Mouse (Mus musculus): ENCODE measurements around the gene Dnaic1. TPM values are rescaled to one million over a fixed set of nuclear protein-coding genes. Genes with fewer than 3 reads are reported as not detected.
A peak's percentile ranks its signal among the peaks of the same experiment; 100 is the strongest.

The Dnaic1 gene
- polyA plus RNA-seq, 1 experiment = 0.96 TPM

DNA sequence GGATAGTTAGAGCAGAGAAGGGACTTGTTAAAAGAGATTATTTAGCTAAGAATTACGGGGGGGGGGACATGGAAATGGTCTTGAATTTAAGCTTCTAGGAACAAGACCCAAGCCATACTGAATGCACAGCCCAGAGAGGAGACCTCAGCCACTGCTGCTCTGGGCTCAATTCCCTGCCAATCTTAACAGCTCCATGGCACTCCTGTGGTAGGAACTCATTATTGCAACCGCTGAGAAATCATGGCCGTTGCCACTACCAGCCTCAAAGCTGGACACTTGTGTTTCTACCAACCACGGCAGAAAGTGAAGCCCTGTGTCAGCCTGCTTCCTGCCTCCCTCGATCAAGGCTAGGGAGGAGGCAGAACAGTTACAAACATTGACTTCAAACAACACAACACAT, 75.9 kb downstream of the Dnaic1 start:
- Histone ChIP-seq H3K27ac (ENCODE audit: control insufficient read depth, insufficient read depth, low read length) (no peak overlapping the region), H3K4me3 (ENCODE audit: control insufficient read depth, insufficient read depth, low read length) (no peak overlapping the region), H3K4me1 (replicated peaks; ENCODE audit: control insufficient read depth, insufficient read depth, low read length) (no peaks in the 10 kb centered on the region), H3K27me3 (ENCODE audit: control insufficient read depth, insufficient read depth, low read length) (no peaks in the 10 kb centered on the region), H3K36me3 (ENCODE audit: control insufficient read depth, insufficient read depth, low read length) (no peaks in the 10 kb centered on the region)
- TF ChIP-seq CTCF (IDR thresholded peaks at IDR 0.05; ENCODE audit: borderline replicate concordance, control insufficient read depth, extremely low read depth, insufficient read depth, low read length, poor library complexity) = no peak
- TF ChIP-seq POLR2A (IDR thresholded peaks at IDR 0.05; ENCODE audit: control insufficient read depth, extremely low read depth, insufficient read depth, low read length, poor library complexity) = no peak
- DNase-seq = no peak
- WGBS = 10% methylated on average over 5 of the region's 5 CpGs

DNA sequence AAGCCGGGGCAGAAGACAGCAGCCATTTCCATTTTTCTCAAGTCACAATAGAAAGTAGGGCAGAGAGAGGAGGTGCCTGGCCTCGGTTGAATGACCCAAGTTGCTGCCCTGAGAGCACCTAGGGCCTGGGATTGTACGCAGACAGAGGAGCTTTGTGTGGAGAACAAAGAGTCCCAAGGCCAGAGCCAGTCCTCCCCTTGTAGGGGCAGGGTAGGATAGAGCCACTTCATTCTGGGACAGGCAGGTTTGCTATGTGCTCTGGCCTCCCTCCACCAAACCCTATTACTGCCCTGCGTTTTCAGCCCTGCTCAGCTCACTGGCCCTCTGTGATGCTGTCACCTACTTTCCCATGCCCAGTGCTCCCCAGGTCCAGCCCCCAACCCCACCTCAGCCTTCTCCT, 78.6 kb downstream of the Dnaic1 start:
- no peaks in the 10 kb centered on the region for H3K27me3 ChIP-seq (ENCODE audit: control insufficient read depth, insufficient read depth, low read length)
- no peak overlapping the region for H3K4me3 ChIP-seq (ENCODE audit: control insufficient read depth, insufficient read depth, low read length)
- no peak overlapping the region for H3K27ac ChIP-seq (ENCODE audit: control insufficient read depth, insufficient read depth, low read length)
- DNase-seq = no peak
- H3K4me1 ChIP-seq (replicated peaks; ENCODE audit: control insufficient read depth, insufficient read depth, low read length) = no peaks in the 10 kb centered on the region
- TF ChIP-seq CTCF (IDR thresholded peaks at IDR 0.05; ENCODE audit: borderline replicate concordance, control insufficient read depth, extremely low read depth, insufficient read depth, low read length, poor library complexity) (no peak), POLR2A (IDR thresholded peaks at IDR 0.05; ENCODE audit: control insufficient read depth, extremely low read depth, insufficient read depth, low read length, poor library complexity) (no peak)
- 85% methylated on average over 4 of the region's 4 CpGs for WGBS
- H3K36me3 ChIP-seq (ENCODE audit: control insufficient read depth, insufficient read depth, low read length) = no peaks in the 10 kb centered on the region

DNA sequence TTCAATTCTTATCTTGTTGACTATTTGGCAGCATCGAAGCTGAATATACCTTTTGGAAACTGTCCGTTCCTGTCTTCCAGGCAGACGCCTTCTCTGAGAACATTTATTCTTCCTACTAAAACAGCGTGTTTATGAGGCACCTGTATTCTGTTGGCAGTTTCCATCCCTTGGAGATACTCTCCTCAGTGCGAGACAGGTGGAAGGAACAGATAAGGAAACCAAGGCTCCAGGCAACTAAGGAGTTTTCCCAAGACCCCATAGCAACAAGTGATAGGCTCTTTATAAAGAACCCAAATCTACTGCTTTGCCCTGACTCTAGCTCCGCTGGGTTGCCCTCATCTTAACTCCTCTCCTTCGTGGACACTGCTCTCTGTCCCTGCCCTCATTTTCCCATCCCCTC, 79.1 kb downstream of the Dnaic1 start:
- TF ChIP-seq CTCF (IDR thresholded peaks at IDR 0.05; ENCODE audit: borderline replicate concordance, control insufficient read depth, extremely low read depth, insufficient read depth, low read length, poor library complexity) = no peak
- no peak for TF ChIP-seq POLR2A (IDR thresholded peaks at IDR 0.05; ENCODE audit: control insufficient read depth, extremely low read depth, insufficient read depth, low read length, poor library complexity)
- 87% methylated on average over 7 of the region's 7 CpGs for WGBS
- no peak for DNase-seq
- no peak overlapping the region for H3K27ac ChIP-seq (ENCODE audit: control insufficient read depth, insufficient read depth, low read length)
- no peaks in the 10 kb centered on the region for H3K36me3 ChIP-seq (ENCODE audit: control insufficient read depth, insufficient read depth, low read length)
- H3K27me3 ChIP-seq (ENCODE audit: control insufficient read depth, insufficient read depth, low read length) = no peaks in the 10 kb centered on the region
- H3K4me3 ChIP-seq (ENCODE audit: control insufficient read depth, insufficient read depth, low read length) = no peak overlapping the region
- H3K4me1 ChIP-seq (replicated peaks; ENCODE audit: control insufficient read depth, insufficient read depth, low read length) = no peaks in the 10 kb centered on the region

DNA sequence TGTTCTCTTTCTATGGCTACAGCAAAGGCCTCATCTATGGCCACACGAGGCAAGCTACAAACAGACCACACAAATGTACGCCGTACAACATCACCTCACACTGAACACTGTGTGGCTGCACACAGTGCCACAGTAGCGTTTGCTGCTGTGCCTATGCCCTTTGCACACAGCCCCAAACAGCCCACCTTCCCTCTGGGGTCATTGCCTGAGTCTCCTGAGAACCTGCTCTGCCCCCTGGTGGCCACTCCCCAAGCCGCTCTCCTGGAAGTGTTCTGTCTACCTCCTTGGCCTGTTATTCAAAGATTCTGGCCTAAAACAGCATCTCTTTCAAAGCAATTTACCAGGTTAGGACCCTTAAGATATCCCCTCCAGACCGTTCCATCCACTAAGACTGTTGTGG, 83.7 kb downstream of the Dnaic1 start:
- WGBS = 59% methylated on average over 6 of the region's 6 CpGs
- Histone ChIP-seq H3K36me3 (ENCODE audit: control insufficient read depth, insufficient read depth, low read length) (no peaks in the 10 kb centered on the region), H3K27ac (ENCODE audit: control insufficient read depth, insufficient read depth, low read length) (no peak overlapping the region), H3K27me3 (ENCODE audit: control insufficient read depth, insufficient read depth, low read length) (no peaks in the 10 kb centered on the region), H3K4me1 (replicated peaks; ENCODE audit: control insufficient read depth, insufficient read depth, low read length) (no peaks in the 10 kb centered on the region), H3K4me3 (ENCODE audit: control insufficient read depth, insufficient read depth, low read length) (no peak overlapping the region)
- TF ChIP-seq CTCF (IDR thresholded peaks at IDR 0.05; ENCODE audit: borderline replicate concordance, control insufficient read depth, extremely low read depth, insufficient read depth, low read length, poor library complexity) (peak; percentile 78; the same call in 1 of the 2 replicates), POLR2A (IDR thresholded peaks at IDR 0.05; ENCODE audit: control insufficient read depth, extremely low read depth, insufficient read depth, low read length, poor library complexity) (no peak)
- peak; percentile 67 for DNase-seq

DNA sequence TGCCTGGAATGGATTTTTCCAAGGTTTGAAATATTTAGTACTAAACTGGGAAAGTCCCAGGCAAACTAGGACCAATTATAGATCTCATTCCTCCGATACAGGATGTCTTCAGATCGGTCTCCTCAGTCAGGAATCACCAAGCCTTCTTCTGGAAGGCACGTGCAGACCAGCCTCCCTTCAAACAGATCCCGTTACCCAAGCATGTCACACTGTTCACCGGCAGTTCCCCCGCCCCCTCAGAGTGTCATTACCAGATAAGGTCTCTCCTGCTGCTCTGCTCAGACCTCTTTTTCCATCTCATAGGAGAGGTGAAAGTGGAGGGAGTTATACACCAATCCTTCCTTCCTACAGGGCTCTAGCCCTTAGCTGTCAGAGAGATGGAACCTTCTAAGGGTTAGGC, 84.2 kb downstream of the Dnaic1 start:
- no peak for DNase-seq
- Histone ChIP-seq H3K27ac (ENCODE audit: control insufficient read depth, insufficient read depth, low read length) (no peak overlapping the region), H3K27me3 (ENCODE audit: control insufficient read depth, insufficient read depth, low read length) (no peaks in the 10 kb centered on the region), H3K4me1 (replicated peaks; ENCODE audit: control insufficient read depth, insufficient read depth, low read length) (no peaks in the 10 kb centered on the region), H3K36me3 (ENCODE audit: control insufficient read depth, insufficient read depth, low read length) (no peaks in the 10 kb centered on the region), H3K4me3 (ENCODE audit: control insufficient read depth, insufficient read depth, low read length) (no peak overlapping the region)
- TF ChIP-seq POLR2A (IDR thresholded peaks at IDR 0.05; ENCODE audit: control insufficient read depth, extremely low read depth, insufficient read depth, low read length, poor library complexity) = no peak
- no peak for TF ChIP-seq CTCF (IDR thresholded peaks at IDR 0.05; ENCODE audit: borderline replicate concordance, control insufficient read depth, extremely low read depth, insufficient read depth, low read length, poor library complexity)
- WGBS = 88% methylated on average over 6 of the region's 6 CpGs

DNA sequence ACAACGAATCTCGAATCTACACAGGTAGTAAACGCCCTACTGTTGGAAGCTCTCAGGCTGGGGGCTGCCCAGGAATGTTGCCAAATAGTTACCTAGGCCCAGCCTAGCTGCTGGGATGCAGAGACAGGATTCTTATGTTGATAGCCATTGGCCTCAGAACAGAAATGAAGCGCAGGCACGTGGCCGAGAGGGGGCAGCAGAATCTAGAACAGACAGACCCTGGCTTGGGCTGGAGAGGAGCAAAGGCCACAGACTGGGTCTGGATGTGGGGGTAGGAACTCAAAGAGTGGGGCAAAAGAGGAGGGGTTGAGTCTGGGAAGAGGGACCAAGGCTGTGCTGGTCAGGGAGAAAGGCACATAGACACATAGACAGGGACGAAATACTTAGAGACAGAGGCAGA, 84.6 kb downstream of the Dnaic1 start:
- H3K27me3 ChIP-seq (ENCODE audit: control insufficient read depth, insufficient read depth, low read length) = no peaks in the 10 kb centered on the region
- no peaks in the 10 kb centered on the region for H3K4me1 ChIP-seq (replicated peaks; ENCODE audit: control insufficient read depth, insufficient read depth, low read length)
- H3K27ac ChIP-seq (ENCODE audit: control insufficient read depth, insufficient read depth, low read length) = no peak overlapping the region
- no peaks in the 10 kb centered on the region for H3K36me3 ChIP-seq (ENCODE audit: control insufficient read depth, insufficient read depth, low read length)
- TF ChIP-seq CTCF (IDR thresholded peaks at IDR 0.05; ENCODE audit: borderline replicate concordance, control insufficient read depth, extremely low read depth, insufficient read depth, low read length, poor library complexity) = peak; percentile 39; the same call in 1 of the 2 replicates
- no peak for TF ChIP-seq POLR2A (IDR thresholded peaks at IDR 0.05; ENCODE audit: control insufficient read depth, extremely low read depth, insufficient read depth, low read length, poor library complexity)
- no peak overlapping the region for H3K4me3 ChIP-seq (ENCODE audit: control insufficient read depth, insufficient read depth, low read length)
- WGBS = 59% methylated on average over 7 of the region's 7 CpGs
- DNase-seq = peak; percentile 13

DNA sequence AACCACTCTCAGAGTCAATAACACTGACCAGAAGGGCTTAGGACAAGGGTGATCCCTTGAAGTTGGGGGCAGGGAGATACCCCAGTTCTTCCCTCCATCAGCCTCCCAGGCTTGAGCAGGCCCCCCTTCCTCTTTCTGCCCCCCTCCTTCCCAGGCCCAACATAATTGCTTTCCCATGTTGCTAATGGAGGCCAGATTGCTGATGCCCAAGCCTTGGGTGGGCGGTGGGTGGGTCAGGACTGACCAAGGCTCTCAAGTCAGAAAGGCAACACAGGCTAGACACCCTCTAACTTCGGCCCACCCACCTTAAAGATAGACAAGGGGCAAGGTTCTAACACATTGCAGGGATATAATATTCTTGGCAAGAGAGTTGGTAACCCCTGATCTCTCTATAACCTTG, 86.0 kb downstream of the Dnaic1 start:
- Histone ChIP-seq H3K4me3 (ENCODE audit: control insufficient read depth, insufficient read depth, low read length) (no peak overlapping the region), H3K4me1 (replicated peaks; ENCODE audit: control insufficient read depth, insufficient read depth, low read length) (no peaks in the 10 kb centered on the region), H3K27ac (ENCODE audit: control insufficient read depth, insufficient read depth, low read length) (no peak overlapping the region), H3K27me3 (ENCODE audit: control insufficient read depth, insufficient read depth, low read length) (no peaks in the 10 kb centered on the region), H3K36me3 (ENCODE audit: control insufficient read depth, insufficient read depth, low read length) (no peaks in the 10 kb centered on the region)
- WGBS = 89% methylated on average over 2 of the region's 2 CpGs
- TF ChIP-seq POLR2A (IDR thresholded peaks at IDR 0.05; ENCODE audit: control insufficient read depth, extremely low read depth, insufficient read depth, low read length, poor library complexity) (no peak), CTCF (IDR thresholded peaks at IDR 0.05; ENCODE audit: borderline replicate concordance, control insufficient read depth, extremely low read depth, insufficient read depth, low read length, poor library complexity) (no peak)
- no peak for DNase-seq

All from thymus, adult 2 months (tissue).